Mouse (Mus musculus) neutrophil, adult 65 days (primary cell): Measurements from ENCODE around the gene C87977. TPM values are rescaled to one million over a fixed set of nuclear protein-coding genes. Genes with fewer than 3 reads are reported as not detected.

Experiments
- total RNA-seq: library from RNA; stranded (reverse); gene quantifications from 2 replicates; pipeline ENCODE4 v1.2.4, GENCODE M21; 2023

The C87977 gene
- not detected in 2 replicates for total RNA-seq

GRCm38 (mm10) chr4:144213218-144213617 lies at the start of gene C87977:
C87977 (minus strand) TSS chr4:144213318.

GRCm38 (mm10) chr4:144190419-144190818 lies 22.7 kb downstream of the C87977 start, which contains the start of gene Oog2:
Oog2 (plus strand) TSS chr4:144190719.

GRCm38 (mm10) chr4:144162563-144162962 lies 50.6 kb downstream of the C87977 start, which contains the start of gene Oog3:
Oog3 (minus strand) TSS chr4:144162663.

Other genes starting within 250 kb of the C87977 start
- gene Gm13101, start 246.4 kb downstream of the C87977 start, total RNA-seq = not detected in 2 replicates
- not detected in 2 replicates for gene Pramef17, start 218.9 kb downstream of the C87977 start, total RNA-seq
- gene Pramel4, start 154.2 kb downstream of the C87977 start, total RNA-seq = not detected in 2 replicates
- gene Gm13102, start 106.8 kb downstream of the C87977 start, total RNA-seq = not detected in 2 replicates
- not detected in 2 replicates for gene Oog3, start 50.7 kb downstream of the C87977 start, total RNA-seq
- not detected in 2 replicates for gene Oog2, start 22.6 kb downstream of the C87977 start, total RNA-seq
- not detected in 2 replicates for gene Pramel5, start 67.2 kb upstream of the C87977 start, total RNA-seq
- gene Gm13128, start 116.9 kb upstream of the C87977 start, total RNA-seq = not detected in 2 replicates
- gene Gm13119, start 144.6 kb upstream of the C87977 start, total RNA-seq = not detected in 2 replicates
- not detected in 2 replicates for gene Pramef20, start 164.6 kb upstream of the C87977 start, total RNA-seq
- not detected in 2 replicates for gene Pramef12, start 195.1 kb upstream of the C87977 start, total RNA-seq
- gene 1700012P22Rik, start 225.5 kb upstream of the C87977 start, total RNA-seq = not detected in 2 replicates
- not detected in 2 replicates for gene Gm9944, start 240.0 kb upstream of the C87977 start, total RNA-seq